Mouse (Mus musculus) stomach, postnatal 0 days (tissue): ENCODE measurements around the gene Rbm24.

Experiments used
- CTCF ChIP-seq: IDR thresholded peaks from 2 replicates; pipeline ENCODE4 v1.5.1; 2016; ENCODE audit warnings: antibody characterized with exemption, low read depth, mild to moderate bottlenecking, moderate library complexity
- EP300 ChIP-seq: optimal IDR thresholded peaks from 2 replicates; pipeline ENCODE3; 2016; ENCODE audit warnings: antibody characterized with exemption

- TF ChIP-seq CTCF: no peak
- TF ChIP-seq EP300: no peak
Observed at GRCm38 (mm10) chr13:46448276-46448675, 30.0 kb downstream of the Rbm24 start.
